Mouse (Mus musculus) ES-E14 (cell line): ENCODE results near the gene Dlg5.

ENCODE experiments used
- HCFC1 ChIP-seq: IDR thresholded peaks from 2 replicates; pipeline ENCODE4 v1.6.1; 2012; ENCODE audit warnings: low read length, inconsistent platforms, borderline replicate concordance; ENCODE audit not compliant: insufficient read depth
- MAFK ChIP-seq: IDR thresholded peaks from 2 replicates; pipeline ENCODE4 v1.6.1; 2014; ENCODE audit warnings: mild to moderate bottlenecking, low read depth, low read length, inconsistent platforms; ENCODE audit not compliant: insufficient read depth

- TF ChIP-seq MAFK (no peak), HCFC1 (no peak)
Measured at GRCm38 (mm10) chr14:24140297-24140812, 105.4 kb downstream of the Dlg5 start.
